Mouse (Mus musculus): ENCODE measurements around the gene Slbp.

Gene Slbp

DNA sequence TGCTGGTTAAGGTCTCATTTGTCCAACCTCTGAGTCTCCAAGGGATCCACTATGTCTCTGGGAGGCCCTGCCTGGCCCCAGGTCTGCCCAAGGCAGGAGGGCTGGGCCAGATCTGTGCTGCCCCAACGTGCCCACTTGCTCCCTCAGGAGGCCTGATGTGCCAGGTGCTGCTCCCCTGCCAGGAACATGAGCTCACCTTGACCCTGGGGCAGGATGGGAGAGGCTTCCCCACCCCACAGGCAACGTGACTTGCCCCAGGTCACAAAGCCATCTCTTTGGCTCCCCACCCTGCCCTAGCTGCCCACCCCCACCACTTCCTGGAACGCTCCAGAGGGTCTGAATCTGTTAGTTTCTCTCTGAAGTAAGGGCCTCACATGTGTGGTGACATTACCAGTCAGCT lies 28.7 kb upstream of the Slbp start:
- no peak for DNase-seq (ENCODE audit: low spot score in 2 of 2)

DNA sequence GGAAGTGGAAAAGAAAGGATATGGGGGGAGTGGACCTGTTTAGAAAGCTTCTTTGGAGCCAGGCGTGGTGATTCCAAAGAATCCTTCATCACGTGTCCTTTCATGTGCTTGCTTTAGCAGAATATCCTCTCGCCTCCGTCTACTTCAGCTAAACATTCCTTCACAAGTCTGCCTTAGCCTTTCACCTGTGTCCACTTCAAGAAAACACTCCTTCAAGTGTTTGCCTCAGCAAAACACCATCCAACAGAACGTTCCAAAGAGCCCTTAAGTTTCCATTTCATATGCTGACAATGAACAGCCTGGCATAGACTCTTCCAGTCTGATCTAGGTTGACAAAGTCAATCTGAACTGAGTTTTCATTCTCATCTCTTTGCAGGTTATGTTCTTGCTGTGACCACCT lies 25.9 kb upstream of the Slbp start:
- no peak for DNase-seq (ENCODE audit: low spot score in 2 of 2)

DNA sequence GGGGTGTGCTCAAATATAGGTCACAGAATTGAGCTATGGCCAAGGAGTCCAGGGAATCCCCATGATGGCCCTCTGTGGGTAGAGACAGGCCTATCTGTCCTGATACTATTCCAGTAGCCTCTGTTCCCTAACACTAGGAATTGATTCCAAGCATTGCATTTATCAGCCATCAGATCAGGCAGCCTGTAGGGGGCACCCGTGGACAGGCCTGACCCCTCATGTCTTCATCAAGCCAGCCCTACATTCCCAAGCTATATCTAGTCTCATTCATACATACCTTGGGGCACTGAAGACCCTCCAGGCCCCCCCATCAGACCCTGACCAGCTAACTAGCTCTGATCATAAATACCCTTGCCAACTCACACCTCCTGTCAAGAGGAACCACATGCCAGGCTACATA lies 23.6 kb upstream of the Slbp start:
- DNase-seq (ENCODE audit: low spot score in 2 of 2): peak in 1 of 2 experiments; percentile 68

DNA sequence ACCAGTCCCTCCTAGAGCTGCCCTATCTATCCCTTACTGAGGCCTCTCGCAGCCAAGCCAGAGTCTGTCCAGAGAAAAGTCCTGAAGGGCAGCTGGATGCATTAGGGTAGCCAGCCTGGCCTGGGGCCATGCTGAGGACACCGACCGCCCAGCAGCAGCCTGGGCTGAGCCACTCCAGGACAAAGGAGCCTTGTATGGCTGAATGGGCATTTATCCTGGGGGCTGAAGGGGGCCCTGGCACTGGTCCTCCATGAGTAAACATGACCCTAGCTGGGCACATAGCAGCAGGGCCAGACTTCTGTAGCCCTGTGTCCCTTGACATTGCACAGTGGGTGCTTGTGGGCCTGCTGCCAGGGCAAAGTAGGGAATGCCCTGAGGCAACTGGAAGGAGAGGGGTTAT lies 22.1 kb upstream of the Slbp start:
- DNase-seq (ENCODE audit: low spot score in 2 of 2): peak; percentile 78 to 83

DNA sequence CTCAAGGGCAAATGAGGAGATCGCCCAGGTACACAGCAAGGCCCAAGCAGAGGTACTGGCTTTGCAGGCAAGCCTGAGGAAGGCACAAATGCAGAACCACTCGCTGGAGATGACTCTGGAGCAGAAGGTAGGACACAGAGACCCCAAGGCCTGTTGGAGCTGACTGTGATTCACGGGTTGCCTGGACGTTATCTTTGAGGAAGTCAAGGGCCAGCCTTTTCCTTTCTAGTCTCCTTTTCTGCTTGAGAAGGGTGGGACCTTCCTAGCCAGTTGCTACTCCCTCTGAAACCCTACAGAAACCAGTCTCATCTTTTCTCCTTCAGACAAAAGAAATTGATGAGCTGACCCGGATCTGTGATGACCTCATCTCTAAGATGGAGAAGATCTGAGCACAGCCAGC lies 19.3 kb upstream of the Slbp start:
- DNase-seq (ENCODE audit: low spot score in 2 of 2): no peak

DNA sequence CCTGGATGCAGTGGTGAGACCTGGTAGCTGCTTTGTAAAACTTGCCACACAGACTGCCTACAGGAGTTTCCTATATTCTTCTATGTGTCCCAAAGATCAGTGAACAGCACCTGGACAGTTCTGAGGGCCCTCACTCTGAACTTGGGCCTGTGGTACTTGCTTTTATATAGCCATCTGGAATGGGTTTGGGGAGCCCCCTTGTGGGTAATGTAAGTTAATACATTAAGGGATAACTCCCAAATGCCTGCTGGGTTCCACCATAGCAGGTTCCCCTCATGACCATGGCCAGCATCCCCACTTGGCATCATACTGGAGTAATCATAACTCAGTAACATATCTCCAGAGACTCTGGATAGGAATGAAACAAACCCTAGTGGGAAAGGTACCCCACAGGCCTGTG lies 15.8 kb upstream of the Slbp start:
- peak in 1 of 2 experiments; percentile 31 for DNase-seq (ENCODE audit: low spot score in 2 of 2)

DNA sequence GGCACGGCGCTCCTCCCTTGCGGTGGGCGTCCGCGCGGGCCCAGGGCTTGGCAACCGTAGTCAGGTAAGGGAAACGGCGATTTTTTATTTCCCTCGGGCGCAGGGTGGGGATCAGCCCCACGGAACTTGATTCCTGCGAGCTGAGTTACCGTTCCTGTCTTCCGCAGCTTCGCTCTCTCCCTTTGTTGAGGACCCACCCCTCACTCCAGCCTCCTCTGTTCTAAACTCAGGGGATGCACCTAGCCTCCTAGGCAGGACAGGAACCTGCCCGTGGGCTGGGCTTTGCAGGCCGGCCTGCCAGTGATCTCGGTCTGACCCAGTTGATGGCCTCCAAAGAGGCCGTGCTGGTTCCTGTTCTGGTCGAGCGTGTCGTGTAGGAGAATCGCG lies 6.3 kb upstream of the Slbp start:
- peak in 1 of 2 experiments; percentile 35 for DNase-seq (ENCODE audit: low spot score in 2 of 2)

DNA sequence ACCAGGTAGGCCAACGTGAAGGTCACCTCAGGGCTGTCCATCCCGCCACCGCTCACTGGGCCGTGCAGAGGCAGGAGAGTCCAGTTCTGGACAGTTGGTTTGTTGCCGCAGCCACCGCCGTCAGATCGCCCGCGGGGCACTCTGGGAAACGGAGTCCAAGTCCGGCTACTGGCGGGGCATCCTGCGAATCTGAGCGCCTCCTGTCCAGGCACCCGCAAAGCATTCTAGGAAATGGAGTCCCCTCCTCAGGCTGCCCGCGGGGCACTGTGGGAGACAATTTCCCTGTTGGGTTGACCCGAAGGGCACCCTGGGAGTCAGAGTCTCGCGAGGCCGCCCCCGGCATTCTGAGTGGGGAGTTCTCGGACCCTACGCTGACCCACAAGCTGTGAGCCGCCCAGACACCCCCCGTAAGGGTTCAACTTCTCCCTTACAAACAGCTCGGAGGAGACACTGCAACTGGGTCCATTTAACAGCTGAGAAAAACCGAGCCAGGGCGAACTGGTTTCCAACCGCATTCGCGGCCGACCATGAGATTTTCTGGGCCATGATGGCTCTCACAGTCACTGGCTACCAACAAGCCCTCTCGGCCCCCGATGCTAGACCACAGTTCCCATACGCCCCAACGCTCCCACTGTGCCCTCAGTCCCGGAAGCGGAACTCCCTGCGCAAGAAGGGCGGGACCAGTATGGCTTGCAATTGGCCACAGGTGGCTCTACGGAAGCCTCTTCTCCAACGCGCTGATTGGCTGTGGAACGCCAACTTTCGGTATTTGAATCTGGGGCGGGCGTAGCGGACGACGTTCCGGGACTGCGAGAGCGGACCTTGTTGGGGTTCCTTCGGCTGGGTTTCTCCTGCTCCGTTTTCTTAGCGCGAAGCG lies 5.7 kb upstream of the Slbp start, which contains the start of the genes Tacc3 and Tmem129:
Gene Tacc3 (plus strand): TSS at position 342 of the 877 bp plus-strand sequence.
Gene Tmem129 (minus strand): TSS at position 630 of the 877 bp plus-strand sequence.
- DNase-seq (ENCODE audit: low spot score in 2 of 2): peak; percentile 99

DNA sequence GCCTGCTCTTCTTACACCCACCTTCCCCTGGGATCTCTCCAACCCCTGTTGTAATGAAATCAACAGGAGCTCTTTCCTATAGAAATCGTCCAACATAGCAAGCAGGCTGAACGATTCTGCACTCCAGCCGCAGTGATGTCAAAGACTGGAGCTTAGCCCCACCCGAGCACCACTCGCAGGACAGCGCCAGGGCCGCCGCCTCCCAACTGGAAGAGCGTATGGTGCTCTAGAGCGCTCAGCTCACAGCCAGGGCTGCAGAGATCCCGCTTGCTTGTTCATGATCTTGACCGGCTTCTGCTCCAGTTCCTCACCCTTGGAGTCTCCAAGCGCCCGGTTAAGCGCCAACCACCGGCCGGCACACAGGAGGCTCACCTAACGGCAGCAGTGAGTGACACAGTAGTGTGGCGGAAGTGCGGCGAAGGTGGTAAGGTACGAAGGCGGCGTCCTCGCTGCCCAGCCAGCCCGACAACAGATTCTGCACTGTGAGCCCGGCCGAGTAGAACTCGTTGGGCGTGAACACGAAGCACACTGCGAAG lies 4.9 kb upstream of the Slbp start:
- no peak for DNase-seq (ENCODE audit: low spot score in 2 of 2)

DNA sequence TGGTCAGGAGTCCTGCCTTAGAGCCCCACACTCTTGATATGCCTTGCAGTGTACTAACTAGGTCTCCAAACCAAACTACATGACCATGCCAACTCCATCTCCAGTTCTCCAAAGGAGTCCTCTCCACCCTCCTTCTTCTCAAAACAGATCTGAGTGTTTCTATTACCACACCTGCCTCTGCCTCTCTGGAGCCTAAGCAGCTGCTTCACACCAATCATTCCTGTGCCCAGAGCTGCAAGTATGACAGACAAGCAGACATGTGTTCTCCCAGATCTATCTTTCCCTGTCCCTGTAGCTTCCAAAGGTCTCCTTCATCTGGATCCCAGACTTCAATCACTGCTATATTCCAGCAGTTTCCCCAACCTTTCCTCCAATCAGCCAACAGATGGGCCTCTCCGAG lies 4.4 kb upstream of the Slbp start:
- DNase-seq (ENCODE audit: low spot score in 2 of 2): no peak

DNA sequence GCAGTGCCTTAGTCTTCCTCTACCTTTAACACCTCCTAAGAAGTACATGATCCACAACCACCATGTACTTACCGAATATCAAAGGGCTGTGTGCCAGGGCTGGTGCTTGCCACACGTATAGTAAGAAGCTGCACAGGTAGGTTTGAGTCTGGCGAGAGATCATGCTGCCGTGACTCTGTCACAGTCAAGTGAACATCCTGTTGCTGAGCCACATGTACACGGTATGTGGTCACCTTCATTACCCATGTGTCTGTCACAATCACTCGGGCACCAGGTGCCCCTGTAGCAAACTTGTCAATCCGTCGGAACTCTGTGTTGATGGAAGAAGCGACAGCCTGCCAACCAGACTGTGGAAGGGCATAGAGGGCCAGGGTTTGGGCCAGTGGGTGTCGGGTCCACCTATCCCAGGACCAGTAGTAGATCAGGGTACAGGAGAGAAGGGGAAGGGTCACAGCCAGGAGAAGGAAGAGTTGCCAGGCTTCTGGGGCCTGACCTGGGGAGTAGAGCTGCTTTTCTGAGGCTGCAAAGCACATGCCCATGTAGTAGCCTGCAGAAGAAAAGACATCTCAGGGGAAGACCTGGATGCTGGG lies 3.0 kb upstream of the Slbp start:
- peak in 1 of 2 experiments; percentile 41 for DNase-seq (ENCODE audit: low spot score in 2 of 2)

DNA sequence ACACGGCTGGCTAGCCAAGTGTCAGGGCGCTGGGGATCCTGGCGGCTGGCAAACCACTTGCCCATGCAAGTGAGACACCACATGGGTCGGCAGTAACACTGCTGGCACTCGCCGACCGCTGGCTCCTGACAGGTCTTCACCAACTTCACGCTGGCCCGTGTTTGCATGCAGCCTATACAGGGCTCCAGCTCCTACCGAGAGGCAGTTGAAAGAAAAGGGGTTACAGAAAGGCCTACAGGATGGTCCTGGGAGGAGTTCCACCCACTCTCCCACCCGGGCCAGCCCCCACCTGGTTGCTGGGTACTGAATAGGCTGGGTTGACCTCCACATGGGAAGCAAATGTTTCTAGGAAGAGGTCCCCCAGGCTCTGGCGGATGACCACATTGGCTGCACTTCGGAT lies 2.0 kb upstream of the Slbp start:
- peak in 1 of 2 experiments; percentile 33 for DNase-seq (ENCODE audit: low spot score in 2 of 2)

DNA sequence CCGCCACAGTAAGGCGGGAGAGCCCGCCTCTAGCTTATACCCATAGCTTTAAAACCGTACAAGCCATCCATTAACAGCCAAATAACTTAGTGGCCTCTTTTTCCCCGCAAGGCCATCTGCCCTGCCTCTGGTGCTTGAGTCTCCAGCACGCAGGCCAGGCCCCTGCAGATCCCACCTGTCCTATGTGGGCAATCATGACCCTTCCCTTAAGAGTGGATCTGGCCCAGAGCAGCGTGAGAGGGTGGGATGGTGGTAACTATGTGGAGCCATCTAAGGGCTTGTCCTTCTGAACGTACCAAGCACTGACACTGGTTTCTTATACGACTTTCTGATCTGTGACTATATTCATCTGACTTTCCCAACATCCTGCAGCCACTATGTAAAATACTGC lies 404 bp upstream of the Slbp start:
- no peak for DNase-seq (ENCODE audit: low spot score in 2 of 2)

DNA sequence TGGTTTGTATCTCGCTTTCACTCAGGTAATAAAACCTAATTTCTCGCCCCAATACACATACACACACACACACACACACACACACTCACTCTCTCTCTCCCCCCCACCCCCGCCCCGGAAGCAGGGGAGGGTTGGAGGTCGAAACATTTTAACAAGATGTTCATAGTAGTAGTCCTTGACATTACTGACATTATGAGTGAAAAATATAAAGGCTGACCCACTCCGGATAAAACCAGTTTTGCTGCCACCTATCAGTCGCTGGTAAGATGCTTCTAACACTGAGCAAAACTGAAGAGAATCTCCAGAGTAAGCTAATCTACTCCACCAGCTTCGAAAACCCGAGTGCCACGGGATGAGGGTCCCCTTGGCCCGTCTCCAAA lies 843 bp downstream of the Slbp start:
- no peak for DNase-seq (ENCODE audit: low spot score in 2 of 2)

DNA sequence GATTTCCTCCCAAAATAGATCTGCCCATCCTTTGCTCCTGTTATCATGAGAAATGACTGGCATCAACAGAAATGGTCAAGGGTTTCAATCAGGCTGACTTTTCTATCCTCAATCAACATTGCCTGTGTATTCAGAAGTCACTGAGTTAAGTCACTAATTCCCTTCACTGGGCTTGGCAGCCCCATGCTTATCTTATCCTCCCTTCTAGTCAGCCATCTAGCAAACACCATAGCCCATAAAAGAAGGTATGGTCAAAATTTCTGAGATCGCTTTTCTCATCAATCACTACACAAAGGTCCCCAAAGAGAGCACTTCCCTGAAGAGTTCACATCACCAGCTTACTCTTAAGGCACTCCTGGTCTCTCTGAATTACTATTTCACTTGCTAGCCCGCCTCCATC lies 1.4 kb downstream of the Slbp start:
- DNase-seq (ENCODE audit: low spot score in 2 of 2): no peak

DNA sequence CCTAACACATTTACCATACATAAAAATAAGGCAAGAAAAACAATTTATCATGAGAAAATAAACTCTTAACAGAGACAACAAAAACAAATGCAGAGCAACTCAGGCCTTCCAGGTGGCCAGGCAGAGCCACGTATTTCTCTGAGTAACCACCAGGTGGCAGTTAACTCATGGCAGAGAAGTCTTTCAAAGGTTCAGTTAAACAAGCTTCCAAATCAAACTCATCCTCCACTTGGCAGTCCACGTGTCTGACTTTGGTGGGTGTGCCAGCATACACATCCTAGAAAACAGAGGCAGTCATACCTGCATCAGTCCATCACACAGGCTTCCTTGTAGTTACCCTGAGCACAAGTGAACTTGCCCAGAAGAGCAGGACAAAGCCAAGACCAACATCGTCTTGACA lies 11.7 kb downstream of the Slbp start:
- peak; percentile 53 to 63 for DNase-seq (ENCODE audit: low spot score in 2 of 2)

DNA sequence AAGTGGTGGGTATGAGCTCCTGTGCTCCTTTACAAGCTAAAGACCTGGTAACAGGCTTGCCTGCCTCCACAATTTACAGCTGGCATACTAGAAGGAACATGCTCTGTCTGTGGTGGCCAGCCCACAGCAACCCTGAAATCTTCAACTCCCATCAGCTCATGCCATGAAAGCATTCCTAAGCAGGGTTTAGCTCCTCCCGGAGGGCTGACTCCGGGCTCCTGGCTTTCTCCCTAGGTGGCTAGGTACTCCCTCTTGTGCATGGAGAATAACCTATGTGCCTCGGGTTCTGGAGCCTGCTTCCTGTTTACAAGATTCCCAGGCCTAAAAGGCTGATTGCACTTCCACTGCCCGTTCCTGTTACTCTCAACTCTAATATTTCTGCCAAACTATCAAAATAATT lies 13.5 kb downstream of the Slbp start:
- no peak for DNase-seq (ENCODE audit: low spot score in 2 of 2)

DNA sequence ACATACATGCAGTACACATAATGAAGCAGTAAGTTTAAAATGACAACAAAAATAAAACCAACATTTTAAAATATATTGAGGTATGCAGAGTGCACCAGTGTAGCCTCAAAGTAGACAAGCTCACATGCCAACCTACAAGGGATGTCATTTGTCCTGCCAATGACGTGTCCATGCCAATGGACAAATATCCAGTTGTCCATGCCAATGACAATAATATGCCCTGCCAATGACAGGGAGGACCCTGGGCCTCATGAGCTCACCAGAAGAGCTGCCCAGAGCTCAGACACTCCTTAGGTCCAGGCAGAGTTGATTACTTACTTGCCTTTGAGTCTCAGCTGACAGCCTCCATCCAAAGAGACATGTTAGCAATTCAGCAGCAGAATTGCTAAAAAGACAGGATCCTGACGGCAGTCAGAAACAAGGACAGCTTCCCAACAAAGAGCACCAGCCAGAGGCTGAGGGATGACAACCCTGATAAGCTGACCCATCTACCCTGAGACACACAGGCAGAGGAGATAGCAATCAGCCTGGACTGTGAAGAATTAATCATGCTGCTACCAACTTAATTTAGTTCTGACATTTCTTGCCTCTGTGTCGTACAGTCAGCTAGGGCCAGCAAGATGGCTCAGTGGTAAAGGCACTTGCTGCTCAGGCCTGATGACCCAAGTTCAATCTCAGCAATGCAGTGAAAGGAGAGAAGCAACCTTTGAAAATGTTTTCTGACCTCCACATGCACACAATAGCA lies 14.6 kb downstream of the Slbp start:
- no peak for DNase-seq (ENCODE audit: low spot score in 2 of 2)

DNA sequence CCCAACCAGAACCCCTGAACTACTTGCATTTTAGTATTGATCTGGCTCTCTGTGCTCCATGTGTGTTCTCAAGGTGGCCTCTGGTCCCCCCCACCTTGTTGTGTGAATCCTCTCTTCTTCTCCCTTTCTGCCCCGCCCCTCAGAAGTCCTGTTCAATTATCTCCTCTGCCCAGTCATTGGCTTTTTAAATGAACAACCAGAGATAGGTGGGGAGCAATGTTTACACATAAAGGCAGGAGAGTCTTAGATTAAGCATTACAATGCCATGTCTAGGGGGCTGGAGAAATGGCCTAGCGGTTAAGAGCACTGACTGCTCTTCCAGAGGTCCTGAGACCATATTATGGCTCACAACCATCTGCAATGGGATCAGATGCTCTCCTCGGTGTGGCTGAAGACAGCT lies 17.0 kb downstream of the Slbp start:
- no peak for DNase-seq (ENCODE audit: low spot score in 2 of 2)

DNA sequence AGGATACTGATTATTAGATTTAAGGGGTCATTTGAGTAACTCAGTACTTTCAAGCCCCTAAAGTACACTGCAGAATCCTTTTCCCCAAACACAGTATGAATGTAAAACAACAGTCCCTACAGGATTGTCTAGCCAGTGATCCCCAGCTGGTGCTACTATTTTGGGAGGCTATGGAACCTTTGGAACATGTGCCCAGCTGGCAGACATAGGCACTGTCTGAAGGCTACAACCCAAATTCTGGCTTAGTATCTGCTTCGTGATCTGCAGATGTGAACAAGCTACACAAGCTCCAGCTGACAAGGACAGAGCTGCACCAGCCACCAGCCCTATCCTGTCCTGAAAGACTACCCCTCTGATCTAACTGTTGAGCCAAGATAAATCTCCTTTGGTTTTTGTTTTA lies 19.8 kb downstream of the Slbp start:
- peak in 1 of 2 experiments; percentile 45 for DNase-seq (ENCODE audit: low spot score in 2 of 2)

DNA sequence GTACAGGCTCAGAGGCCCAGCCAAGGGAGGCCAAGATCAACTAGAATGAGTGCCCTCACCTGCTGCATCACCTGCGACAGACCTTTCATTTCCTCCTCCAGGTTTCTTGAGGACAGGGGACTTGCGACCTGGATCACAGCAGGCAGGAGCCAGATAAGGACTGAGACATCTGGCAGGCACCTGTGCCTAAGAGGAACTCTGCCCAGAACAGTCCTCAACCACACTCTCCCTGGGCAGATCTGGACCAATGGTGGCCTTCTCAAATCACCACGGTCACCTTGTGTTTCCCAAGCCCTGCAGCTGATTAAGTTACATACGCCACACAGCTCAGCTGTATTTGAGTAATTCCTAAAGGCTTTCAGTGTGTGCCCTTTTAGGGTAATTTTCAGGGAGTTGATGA lies 21.8 kb downstream of the Slbp start:
- DNase-seq (ENCODE audit: low spot score in 2 of 2): no peak

DNA sequence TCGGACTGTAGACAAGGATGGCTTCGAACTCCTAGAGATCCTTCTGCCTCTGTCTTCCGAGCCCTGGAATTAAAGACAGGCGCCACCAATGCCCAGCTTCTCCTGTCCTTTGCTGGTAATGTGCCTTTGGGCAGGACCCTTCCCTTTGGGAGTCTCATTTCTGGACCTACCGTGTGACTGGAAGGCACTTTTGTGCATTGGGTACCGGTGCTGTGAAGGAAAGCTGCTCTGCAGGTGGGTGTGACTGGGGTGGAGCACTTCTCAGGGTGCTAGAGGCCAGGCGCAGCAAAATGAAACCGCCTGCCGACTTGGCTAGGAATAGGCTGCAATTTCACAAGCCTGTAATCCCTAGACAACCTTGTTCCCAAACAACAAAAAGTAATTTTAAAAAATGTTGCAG lies 22.3 kb downstream of the Slbp start:
- peak; percentile 40 to 48 for DNase-seq (ENCODE audit: low spot score in 2 of 2)
